Mouse (Mus musculus) layer of hippocampus, adult 11-12 months (tissue): ENCODE results near the gene Thsd7a.

Experiments
- DNase-seq: peaks from one replicate; pipeline ENCODE4 v3.0.0; 2022; ENCODE audit warnings: low spot score

Thsd7a gene

GRCm38 (mm10) chr6:12748787-12749530 is at the start of gene Thsd7a:
TSS of gene Thsd7a (minus strand) at chr6:12749410.
- peak; percentile 51 for DNase-seq

DNA sequence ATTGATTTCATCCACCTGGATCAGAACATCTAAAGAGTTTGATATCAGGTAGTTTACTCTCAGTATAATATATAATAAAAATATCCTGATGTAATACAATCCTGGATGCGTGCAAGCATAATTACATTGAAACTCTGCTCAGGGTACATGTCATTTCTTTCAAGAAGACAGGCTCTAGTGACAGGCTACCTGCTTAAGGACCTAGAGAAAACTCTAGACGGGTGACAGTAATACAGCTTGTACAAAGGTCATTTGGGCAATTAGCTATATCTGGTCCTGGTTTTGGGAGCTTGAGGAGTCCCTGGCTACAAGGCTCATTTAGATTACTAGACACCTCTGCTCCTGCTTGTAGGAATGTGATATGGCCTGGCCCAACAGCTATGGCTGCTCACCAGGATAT is 37.9 kb upstream of the Thsd7a start:
- DNase-seq = no peak

GRCm38 (mm10) chr6:12786378-12786982 is 37.3 kb upstream of the Thsd7a start:
- no peak for DNase-seq

DNA sequence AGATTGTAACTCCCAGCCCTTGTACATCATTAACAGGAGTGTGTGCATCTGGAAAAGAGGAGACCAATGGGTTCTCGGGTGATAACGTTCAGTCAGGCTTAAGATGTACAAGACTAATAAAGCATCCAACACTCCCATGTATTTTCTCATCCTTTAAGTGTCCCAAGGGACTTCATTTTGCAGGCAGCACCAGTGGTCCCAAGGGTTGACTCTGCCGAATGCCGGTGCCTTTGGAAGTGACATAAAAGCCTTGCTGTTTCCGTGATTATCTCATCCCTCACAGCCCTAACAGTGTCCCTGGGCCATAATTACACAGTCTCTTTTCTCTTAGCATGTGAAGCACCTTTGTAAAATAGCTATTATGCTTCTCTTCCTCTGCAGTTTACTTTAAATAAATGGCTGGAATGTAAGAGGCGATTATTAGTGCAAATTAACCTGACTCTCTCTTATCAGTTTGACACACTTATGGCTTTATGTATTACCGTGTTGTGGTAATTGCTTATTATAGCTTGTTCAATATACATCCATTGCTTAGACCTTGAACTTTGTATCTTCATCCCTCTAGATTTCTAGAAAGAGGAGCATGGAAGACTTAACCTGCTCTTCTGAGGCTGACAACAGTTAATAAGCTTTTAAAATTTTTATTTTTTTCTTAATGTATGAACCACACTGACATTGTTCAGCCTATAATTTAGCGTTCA is 35.9 kb upstream of the Thsd7a start:
- DNase-seq = no peak

DNA sequence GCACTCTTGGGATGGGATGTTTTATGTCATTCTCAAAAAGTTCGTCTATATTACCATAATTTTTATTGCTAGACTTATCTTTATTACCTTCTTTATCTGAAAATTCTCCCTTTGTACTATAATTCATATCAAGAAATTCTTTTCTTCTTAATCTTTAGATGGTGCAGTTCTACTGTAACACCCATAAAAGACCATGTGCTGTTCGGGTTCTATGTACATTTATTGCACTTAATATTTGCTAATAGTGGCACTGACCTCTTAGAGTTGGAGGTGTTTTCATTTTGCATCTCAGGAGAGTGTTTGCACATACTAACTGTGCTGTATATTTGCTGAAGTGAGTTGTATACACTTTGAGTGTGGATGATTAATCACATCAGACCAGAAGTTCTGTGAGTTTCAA is 23.6 kb upstream of the Thsd7a start:
- DNase-seq = no peak

DNA sequence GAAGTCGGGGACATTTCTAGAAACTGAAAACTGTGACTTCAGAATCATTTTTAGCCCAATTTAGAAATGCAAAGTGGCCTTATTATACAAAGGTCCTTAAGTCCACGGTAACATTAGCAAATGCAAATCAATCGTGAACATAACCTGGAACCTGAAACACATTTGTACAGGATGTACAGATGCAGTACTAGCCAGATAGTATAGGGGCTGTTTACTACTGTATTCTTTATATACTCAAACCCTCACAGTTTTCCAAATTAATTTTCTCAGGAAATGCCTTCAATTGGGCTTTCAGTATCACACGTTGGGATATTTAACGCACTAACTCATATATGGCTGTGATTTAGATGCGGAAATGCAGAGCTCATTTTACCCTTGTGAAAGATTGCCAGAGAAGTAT is 16.0 kb upstream of the Thsd7a start:
- no peak for DNase-seq

DNA sequence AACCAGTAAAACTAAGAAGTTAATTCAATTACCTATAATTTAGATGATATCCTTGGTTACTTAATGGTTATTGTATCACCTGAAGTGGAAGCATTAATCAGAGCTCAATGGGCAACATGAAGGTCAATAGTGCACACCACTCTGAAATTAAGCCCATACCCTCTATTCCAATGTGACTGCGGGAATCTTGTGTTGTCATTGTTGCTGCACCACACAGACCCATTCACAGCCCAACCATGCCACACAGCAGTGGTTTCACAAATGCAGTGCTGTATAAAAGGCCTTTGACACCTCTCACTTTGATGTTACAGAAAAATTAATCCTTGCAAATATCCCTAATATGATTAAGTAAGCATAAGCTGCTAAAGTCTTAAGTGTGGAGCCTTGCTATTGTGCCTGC is 15.4 kb upstream of the Thsd7a start:
- DNase-seq = no peak

GRCm38 (mm10) chr6:12763816-12764215 is 14.6 kb upstream of the Thsd7a start:
- no peak for DNase-seq

GRCm38 (mm10) chr6:12759328-12760193 is 10.4 kb upstream of the Thsd7a start:
- no peak for DNase-seq

DNA sequence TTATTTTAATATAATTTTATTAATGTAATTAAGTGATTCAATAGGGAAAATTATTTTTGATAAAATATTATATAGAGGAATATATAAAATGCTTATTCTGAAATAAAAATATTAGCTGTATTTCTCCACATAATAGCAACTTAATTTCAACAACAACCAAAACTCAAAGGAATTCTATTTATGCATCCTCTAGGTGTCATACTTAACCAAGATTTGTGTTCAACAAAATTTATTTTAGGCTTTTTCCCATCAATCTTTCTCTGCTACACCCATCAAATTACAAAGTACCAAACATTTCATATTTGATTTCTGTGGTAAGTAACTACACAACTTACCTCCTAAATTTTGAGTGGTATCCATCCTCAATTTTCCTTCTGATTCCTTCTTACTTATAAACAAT is 3.1 kb upstream of the Thsd7a start:
- DNase-seq = no peak

- DNase-seq = no peak
Observed at GRCm38 (mm10) chr6:12750441-12750840, 1.2 kb upstream of the Thsd7a start.

DNA sequence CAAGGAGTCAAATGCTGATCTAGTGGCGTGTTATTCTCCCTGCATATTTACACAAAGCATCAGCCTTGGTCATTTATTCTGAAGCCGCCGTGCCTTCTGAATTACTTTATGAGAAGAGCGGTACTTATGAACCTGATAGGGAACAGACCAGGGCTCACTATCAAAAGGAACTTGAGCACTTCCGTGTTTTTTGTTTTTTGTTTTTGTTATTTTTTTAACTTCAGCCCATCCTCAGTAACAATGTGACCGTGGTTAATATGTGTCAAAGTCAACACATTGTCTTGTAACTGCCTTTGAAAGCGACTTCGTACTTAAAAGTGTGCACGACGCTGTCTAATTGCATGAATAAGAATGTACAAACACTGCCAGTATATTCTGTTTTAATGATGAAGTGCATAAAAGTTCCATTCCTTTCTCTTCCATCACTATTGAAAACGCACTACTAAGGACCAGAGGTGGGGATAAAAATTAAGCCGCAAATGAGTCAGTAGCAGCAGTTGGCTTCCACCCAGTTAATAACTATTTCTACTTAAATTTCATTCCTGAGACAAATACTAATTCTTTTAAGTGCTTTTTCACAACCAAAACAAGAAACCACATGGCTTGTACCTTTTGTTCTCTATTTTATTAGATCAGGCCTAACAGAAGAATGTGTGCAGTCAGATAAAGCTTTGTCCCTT is 461 bp upstream of the Thsd7a start:
- DNase-seq = no peak

GRCm38 (mm10) chr6:12748454-12748786 is 790 bp downstream of the Thsd7a start:
- DNase-seq = no peak

- DNase-seq = no peak
Observed at GRCm38 (mm10) chr6:12747856-12748450, 1.3 kb downstream of the Thsd7a start.

GRCm38 (mm10) chr6:12742791-12743190 is 6.4 kb downstream of the Thsd7a start:
- no peak for DNase-seq

DNA sequence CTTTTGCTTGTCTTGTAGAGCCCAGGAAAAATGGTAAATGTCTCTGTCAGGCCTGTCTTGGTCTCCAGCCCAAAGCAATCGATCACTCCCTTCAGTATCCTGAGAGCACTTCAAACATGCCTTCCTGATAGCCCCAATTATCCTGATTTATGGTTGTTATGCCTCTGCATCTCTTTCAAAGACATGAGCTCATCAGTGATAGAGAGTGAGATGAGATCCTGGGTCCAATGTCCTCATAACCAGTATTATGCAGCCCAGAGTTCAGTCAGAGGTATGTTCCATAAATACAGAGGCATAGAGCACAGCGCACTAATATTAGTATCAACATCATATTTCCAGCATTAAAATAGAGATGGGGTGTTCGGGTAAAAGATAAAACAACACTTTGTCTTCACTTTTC is 15.3 kb downstream of the Thsd7a start:
- no peak for DNase-seq

DNA sequence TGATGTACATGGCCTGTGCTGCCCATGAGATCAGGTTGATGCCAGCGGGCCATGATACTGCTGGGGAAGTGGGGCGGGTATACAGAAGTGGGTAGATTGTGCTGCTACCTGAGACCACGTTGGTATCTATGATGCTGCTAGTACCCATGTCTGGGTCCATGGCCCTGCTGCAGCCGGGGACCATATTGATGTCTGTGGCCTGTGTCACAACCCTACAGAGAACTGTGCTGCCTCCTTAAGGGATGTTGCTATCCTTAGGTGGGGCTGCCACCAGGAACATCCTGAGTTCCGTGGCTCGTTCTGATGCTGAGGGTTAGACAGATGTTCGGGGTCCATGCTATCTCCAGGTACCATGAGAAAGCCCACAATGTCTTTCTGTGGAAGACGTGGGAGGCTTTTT is 33.1 kb downstream of the Thsd7a start:
- DNase-seq = no peak

DNA sequence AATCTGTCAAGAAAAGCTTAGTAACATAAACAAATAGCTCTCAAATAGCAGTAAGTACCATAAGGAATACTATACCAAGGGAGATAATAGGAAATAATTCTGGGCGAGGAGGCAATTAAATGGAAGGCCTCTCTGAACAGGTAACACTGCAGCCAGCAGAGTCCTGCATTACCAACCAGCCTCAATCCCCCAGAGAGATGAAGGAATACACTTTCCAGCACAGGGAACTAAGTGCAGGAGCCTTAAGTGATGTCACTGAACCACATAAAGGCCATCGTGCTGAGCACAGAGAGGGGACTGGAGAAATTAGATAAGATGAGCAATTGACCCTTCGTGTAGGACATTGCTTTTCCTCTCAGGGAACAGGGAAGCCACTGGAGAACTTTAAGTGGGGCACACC is 36.6 kb downstream of the Thsd7a start:
- DNase-seq = no peak

DNA sequence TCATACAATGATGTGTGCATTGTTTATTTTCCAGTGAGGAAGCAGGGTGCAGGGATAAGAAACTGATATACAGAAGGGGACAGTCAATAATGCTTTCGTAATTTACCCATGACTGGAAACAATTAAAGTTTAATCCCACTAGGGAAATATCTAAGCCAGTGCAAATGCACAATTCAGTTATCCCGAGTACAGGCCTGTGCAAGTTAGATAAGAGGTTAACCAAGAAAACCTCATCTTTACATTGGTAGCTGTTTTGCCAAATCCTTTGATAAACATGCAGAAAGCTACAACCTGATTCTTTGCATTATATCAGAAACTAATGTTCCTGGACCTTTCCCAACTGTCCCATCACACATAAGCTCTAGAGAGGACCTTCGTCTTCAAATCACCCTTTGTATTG is 46.3 kb downstream of the Thsd7a start:
- no peak for DNase-seq

DNA sequence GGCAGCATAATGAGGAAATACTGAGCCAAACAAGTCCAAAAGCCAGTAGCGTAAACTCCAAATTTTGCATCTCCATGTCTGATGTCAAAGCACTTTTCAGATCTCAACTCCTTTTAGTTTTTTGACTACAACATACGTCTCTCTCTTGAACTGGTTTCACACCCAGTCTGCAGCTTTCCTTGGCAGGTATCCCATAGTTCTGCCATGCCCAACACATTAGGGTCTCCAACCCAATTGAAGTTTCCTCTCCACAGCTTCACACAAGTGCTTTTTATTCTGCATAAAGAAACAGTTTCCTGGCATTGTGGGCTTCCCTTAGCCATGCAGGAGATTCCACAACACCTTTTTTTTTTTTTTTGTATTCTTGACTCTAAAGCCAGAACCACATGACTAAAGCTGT is 50.1 kb downstream of the Thsd7a start:
- DNase-seq = no peak

DNA sequence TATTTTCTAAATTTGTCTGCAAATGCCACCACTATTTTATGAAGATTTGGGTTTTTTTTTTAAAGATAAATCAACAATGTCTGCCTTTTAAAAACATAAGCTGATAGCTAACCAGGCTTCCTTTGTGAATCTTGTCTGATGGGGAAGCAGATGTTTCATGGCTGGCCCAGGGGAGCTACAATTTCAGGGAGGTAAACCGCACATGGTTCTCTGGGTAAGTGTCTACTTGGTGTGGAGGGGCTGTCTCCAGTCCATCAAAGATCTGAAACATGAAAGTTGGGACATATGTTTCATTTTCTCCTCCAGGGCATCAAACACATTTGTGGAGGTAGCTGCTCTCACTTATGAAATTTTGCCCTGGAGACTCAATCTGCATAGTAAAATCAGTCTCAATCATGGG is 55.5 kb downstream of the Thsd7a start:
- DNase-seq = no peak

DNA sequence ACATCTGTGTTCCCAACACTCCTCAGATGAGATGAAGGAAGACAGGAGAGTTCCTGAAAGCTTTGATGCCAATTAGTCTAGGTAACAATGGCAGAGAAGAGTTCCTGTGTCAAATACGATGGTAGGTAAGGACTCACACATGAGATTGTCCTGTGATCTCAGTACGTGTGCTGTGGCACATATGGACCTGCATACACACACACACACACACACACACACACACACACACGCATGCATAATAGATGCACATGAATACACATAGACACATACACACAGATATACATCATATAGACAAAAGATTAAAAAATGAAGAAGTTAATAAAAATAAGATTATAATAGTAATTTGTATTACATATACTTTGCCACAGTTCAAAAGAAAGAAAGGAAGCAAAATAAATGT is 56.0 kb downstream of the Thsd7a start:
- DNase-seq = no peak
